Comparison of ENCODE assay signal across 7 mouse cellular contexts in the genomic region with DNA sequence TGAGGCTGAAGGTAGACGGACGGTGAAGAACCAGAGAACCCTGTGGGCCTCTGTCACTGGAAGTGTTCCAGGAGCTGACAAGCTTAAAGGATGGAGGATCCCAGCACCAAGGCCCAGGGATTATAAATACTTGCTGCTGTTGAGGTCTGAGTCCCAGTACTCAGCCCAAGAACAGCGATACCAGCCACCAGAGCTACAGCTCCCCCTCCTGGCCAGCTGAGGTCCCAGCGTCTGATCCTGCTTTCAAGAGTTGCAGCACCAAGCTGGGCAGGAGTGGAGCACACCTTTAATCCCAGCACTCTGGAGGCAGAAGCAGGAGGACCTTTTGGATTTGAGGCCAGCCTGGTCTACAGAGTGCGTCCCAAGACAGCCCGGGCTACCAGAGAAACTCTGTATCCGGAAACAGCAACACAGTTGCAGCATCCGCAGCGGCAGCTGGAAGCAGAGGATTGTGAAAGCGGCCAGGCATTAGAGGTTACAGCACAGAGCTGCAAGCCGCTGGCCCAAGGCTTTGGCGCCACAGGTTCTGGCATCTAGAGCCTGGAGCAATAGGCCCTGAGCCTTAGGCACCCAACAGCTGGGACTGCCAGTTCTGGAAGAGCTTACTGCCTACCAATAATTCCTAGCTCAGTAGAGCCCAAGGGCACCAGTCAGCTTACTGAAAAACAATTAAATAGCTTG. TPM values are rescaled to one million over a fixed set of nuclear protein-coding genes. Genes with fewer than 3 reads are reported as not detected.
DNase-seq lines count a peak whose midpoint lies in the region; ATAC-seq lines count a peak whose summit lies in the region.

No protein-coding gene starts in this region.

- intact Hi-C loops in left cerebral cortex, postnatal 10 days (cut with DNase I) = loop anchor here (5.0 kb wide), 2 partner anchors 99 to 154 kb away; no protein-coding TSS in a partner anchor

- peak; percentile 80 for DNase-seq in adrenal gland, adult 2 months
- peak; percentile 70 to 71 for DNase-seq in cerebellum, postnatal 36 days
- DNase-seq in gastrocnemius, postnatal 10 days = peak; percentile 78
- peak; percentile 88 for DNase-seq in induced T-regulatory cell, adult 2 months (ENCODE audit: low read depth)
- peak; percentile 54 to 77 for DNase-seq in left cerebral cortex, postnatal 10 days (ENCODE audit: extremely low spot score in 1 of 2, low spot score in 2 of 2)
- peak; percentile 69 for DNase-seq in right cerebral cortex, postnatal 4 days

- peak; percentile 64 for ATAC-seq in megakaryocyte progenitor cell, adult 5-6 weeks (replicated peaks; ENCODE audit: poor library complexity)

RNA-seq across cellular contexts. Expression of a gene that starts 32.0 kb away (rescaled TPM):
- 10 to 100 TPM; 30.0 to 58.8 TPM for total RNA-seq in adrenal gland, adult 2 months (2021)
- 58.0 and 61.6 TPM in 2 replicates for polyA plus RNA-seq in adrenal gland, adult 2 months (2012; rRNA removed)
- total RNA-seq in gastrocnemius, postnatal 10 days (2021) = 10 to 100 TPM; 35.2 to 42.8 TPM
- 10 to 100 TPM; 39.6 to 40.1 TPM for total RNA-seq in left cerebral cortex, postnatal 10 days (2021)
- 0.15 TPM in 1 of 2 replicates, not detected in the other for total RNA-seq in megakaryocyte progenitor cell, adult 5-6 weeks (2015)
- total RNA-seq in megakaryocyte progenitor cell, adult 5-6 weeks (2017) = 0.25 TPM in 1 of 2 replicates, not detected in the other

Comparison
In these comparisons a context has a peak if more than half of its experiments do, and no peak if none do; other contexts are left out.
1. Peak in every context shown above with its lines: DNase-seq and ATAC-seq.
2. RNA of a gene that starts 32.0 kb away (total RNA-seq): 30.0 to 58.8 TPM in adrenal gland, adult 2 months, 35.2 to 42.8 TPM in gastrocnemius, postnatal 10 days and 39.6 to 40.1 TPM in left cerebral cortex, postnatal 10 days; 0.15 to 0.25 TPM in megakaryocyte progenitor cell, adult 5-6 weeks; every median in the first group is over 10 times any median in the second.